Mouse (Mus musculus): ENCODE data around the gene Pfdn4.

Gene Pfdn4

GRCm38 (mm10) chr2:170548046-170548445 lies 51.8 kb downstream of the Pfdn4 start:
- DNase-seq (ENCODE audit: low read depth, low spot score) = no peak

GRCm38 (mm10) chr2:170549146-170549545 lies 52.9 kb downstream of the Pfdn4 start:
- no peak for DNase-seq (ENCODE audit: low read depth, low spot score)

- no peak for DNase-seq (ENCODE audit: low read depth, low spot score)
Observed at GRCm38 (mm10) chr2:170550240-170550639, 54.0 kb downstream of the Pfdn4 start.

- DNase-seq (ENCODE audit: low read depth, low spot score) = no peak
Observed at GRCm38 (mm10) chr2:170552088-170552487, 55.9 kb downstream of the Pfdn4 start.

DNA sequence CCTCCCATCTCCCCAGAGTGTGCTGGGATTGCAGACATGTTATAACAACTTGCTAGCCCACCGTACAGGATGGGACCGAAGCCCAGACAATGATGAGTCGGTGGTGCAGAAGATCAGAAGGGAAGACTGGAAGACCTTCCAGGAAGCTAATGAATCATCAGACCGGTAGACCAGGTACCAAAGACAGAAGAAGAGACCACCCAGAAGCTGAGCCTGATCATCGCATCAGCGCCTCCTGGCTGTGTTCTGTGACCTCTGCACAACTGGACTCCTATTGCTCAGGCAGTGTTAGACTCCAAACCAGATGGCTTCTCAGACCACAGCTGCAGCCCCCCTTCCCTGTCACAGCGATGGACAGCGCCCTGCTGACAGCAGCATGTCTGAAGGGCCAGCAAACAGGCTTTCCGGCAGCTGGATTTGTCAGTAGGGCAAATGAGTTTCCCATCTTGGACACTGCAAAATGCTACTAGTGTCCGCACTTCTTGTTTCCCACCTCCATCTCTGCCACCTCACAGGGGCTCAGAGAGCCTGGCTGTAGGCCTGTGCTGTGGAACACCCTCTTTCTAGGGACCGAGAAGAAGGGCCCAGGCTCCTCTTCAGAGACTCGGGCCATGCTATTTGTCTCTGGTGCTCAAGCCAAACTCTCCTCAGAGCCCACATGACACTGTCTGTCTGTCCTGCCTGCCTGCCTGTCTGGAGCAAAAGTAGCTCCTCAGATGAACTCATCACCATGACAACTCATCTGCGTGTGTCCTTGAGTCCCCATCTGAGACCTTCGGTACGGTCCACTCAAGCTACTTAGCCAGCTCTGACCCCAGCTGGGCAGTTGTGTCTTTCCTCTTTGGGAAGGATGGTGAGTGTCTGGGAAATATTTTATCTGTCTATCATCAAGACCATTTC lies 68.0 kb downstream of the Pfdn4 start:
- DNase-seq (ENCODE audit: low read depth, low spot score) = no peak

DNA sequence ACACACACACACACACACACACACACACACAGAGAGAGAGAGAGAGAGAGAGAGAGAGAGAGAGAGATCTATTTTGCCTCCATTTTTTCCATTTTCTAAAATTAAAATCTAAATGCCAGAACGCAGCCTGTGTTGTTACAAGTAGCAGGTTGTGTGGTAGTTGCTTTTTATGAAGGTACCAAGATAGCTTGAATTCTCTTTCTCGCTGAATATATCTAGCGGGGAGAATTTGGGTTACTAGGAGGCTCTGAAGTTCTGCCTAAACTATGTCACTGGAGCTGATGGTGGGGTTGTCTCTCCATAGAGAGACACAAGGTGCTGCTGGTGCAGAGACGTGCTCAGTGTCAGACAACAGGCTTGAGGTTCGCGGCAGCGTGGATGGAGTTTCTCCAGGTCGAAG lies 68.8 kb downstream of the Pfdn4 start:
- no peak for DNase-seq (ENCODE audit: low read depth, low spot score)
